Mouse (Mus musculus): ENCODE measurements at regions not wholly inside any gene's neighbourhood (a gene's known extent, or its start where the extent isn't known, plus 50 kb on each side); places are given as distances from the start of the nearest gene placed in this dataset.

DNA sequence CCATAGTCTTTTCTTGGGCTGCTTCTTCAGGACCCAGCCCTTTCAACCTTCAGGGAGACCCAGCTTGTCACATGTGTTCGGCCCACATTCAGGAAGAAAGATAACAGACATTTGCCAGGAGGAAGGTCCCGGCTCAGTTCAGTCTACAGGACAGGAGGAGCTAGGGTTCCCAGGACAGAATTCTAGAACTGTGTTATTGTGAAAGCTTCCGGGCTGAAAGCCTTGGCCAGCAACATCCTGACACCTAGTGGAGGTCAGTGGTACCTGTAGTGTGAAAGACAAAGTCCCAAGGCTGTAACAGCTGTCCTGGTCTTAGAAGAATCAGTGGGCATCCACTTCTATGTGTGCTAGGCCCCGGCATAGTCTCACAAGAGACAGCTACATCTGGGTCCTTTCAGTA lies 463.1 kb downstream of the Prdm13 start:
- TF ChIP-seq CTCF (IDR thresholded peaks at IDR 0.05; ENCODE audit: low read depth): peak; percentile 59
- no peak for TF ChIP-seq EP300 (IDR thresholded peaks at IDR 0.05; ENCODE audit: low read depth)

All from liver, postnatal 0 days (tissue).